Mouse (Mus musculus): ENCODE results near the gene Derl2. TPM values are rescaled to one million over a fixed set of nuclear protein-coding genes. Genes with fewer than 3 reads are reported as not detected.

The Derl2 gene
- polyA plus RNA-seq, 1 experiment = 14.1 TPM

GRCm38 (mm10) chr11:71001167-71001566 is 18.5 kb downstream of the Derl2 start:
- DNase-seq = no peak
- no peak overlapping the region for H3K4me3 ChIP-seq (ENCODE audit: control insufficient read depth, insufficient read depth, low read length)
- H3K27me3 ChIP-seq (ENCODE audit: control insufficient read depth, insufficient read depth, low read length) = no peaks in the 10 kb centered on the region
- H3K36me3 ChIP-seq (ENCODE audit: control insufficient read depth, insufficient read depth, low read length) = peaks cover 6% of the 10 kb centered on the region
- WGBS = 92% methylated on average over 4 of the region's 4 CpGs
- H3K4me1 ChIP-seq (replicated peaks; ENCODE audit: control insufficient read depth, insufficient read depth, low read length) = peaks cover 8% of the 10 kb centered on the region; the same call in 1 of the 2 replicates
- TF ChIP-seq CTCF (IDR thresholded peaks at IDR 0.05; ENCODE audit: borderline replicate concordance, control insufficient read depth, extremely low read depth, insufficient read depth, low read length, poor library complexity) (no peak), POLR2A (IDR thresholded peaks at IDR 0.05; ENCODE audit: control insufficient read depth, extremely low read depth, insufficient read depth, low read length, poor library complexity) (no peak)
- no peak overlapping the region for H3K27ac ChIP-seq (ENCODE audit: control insufficient read depth, insufficient read depth, low read length)

GRCm38 (mm10) chr11:70982557-70983228 is 36.9 kb downstream of the Derl2 start, which contains the start of gene C1qbp:
C1qbp (minus strand) TSS chr11:70983026.
- no peak within 1 kb of the TSS for H3K27ac ChIP-seq (ENCODE audit: control insufficient read depth, insufficient read depth, low read length)
- H3K4me1 ChIP-seq (replicated peaks; ENCODE audit: control insufficient read depth, insufficient read depth, low read length) = peaks cover 6% of the 10 kb centered on the region; the same call in 1 of the 2 replicates
- H3K27me3 ChIP-seq (ENCODE audit: control insufficient read depth, insufficient read depth, low read length) = no peaks in the 10 kb centered on the region
- H3K36me3 ChIP-seq (ENCODE audit: control insufficient read depth, insufficient read depth, low read length) = peaks cover 27% of the 10 kb centered on the region
- peak within 1 kb of the TSS; percentile 75 for H3K4me3 ChIP-seq (ENCODE audit: control insufficient read depth, insufficient read depth, low read length)
- TF ChIP-seq POLR2A (IDR thresholded peaks at IDR 0.05; ENCODE audit: control insufficient read depth, extremely low read depth, insufficient read depth, low read length, poor library complexity) (no peak), CTCF (IDR thresholded peaks at IDR 0.05; ENCODE audit: borderline replicate concordance, control insufficient read depth, extremely low read depth, insufficient read depth, low read length, poor library complexity) (peak; percentile 99)
- WGBS = under 1% methylated on average over 64 of the region's 64 CpGs
- peak; percentile 94 for DNase-seq

- peaks cover 31% of the 10 kb centered on the region for H3K36me3 ChIP-seq (ENCODE audit: control insufficient read depth, insufficient read depth, low read length)
These were observed 37.6 kb downstream of the Derl2 start for GRCm38 (mm10) chr11:70982030-70982429.

GRCm38 (mm10) chr11:70980751-70981510 is 38.7 kb downstream of the Derl2 start:
- 94% methylated on average over 14 of the region's 14 CpGs for WGBS
- Histone ChIP-seq H3K4me1 (replicated peaks; ENCODE audit: control insufficient read depth, insufficient read depth, low read length) (peaks cover 6% of the 10 kb centered on the region; the same call in 1 of the 2 replicates), H3K27me3 (ENCODE audit: control insufficient read depth, insufficient read depth, low read length) (no peaks in the 10 kb centered on the region), H3K36me3 (ENCODE audit: control insufficient read depth, insufficient read depth, low read length) (peaks cover 30% of the 10 kb centered on the region), H3K4me3 (ENCODE audit: control insufficient read depth, insufficient read depth, low read length) (no peak overlapping the region), H3K27ac (ENCODE audit: control insufficient read depth, insufficient read depth, low read length) (no peak overlapping the region)
- no peak for DNase-seq
- TF ChIP-seq CTCF (IDR thresholded peaks at IDR 0.05; ENCODE audit: borderline replicate concordance, control insufficient read depth, extremely low read depth, insufficient read depth, low read length, poor library complexity) (no peak), POLR2A (IDR thresholded peaks at IDR 0.05; ENCODE audit: control insufficient read depth, extremely low read depth, insufficient read depth, low read length, poor library complexity) (no peak)

More at GRCm38 (mm10) chr11:70982030-70982429, 37.6 kb downstream of the Derl2 start:
- WGBS = 8% methylated on average over 12 of the region's 12 CpGs
- no peak overlapping the region for H3K27ac ChIP-seq (ENCODE audit: control insufficient read depth, insufficient read depth, low read length)
- no peaks in the 10 kb centered on the region for H3K27me3 ChIP-seq (ENCODE audit: control insufficient read depth, insufficient read depth, low read length)
- H3K4me1 ChIP-seq (replicated peaks; ENCODE audit: control insufficient read depth, insufficient read depth, low read length) = peaks cover 6% of the 10 kb centered on the region; the same call in 1 of the 2 replicates
- no peak for TF ChIP-seq POLR2A (IDR thresholded peaks at IDR 0.05; ENCODE audit: control insufficient read depth, extremely low read depth, insufficient read depth, low read length, poor library complexity)
- no peak for TF ChIP-seq CTCF (IDR thresholded peaks at IDR 0.05; ENCODE audit: borderline replicate concordance, control insufficient read depth, extremely low read depth, insufficient read depth, low read length, poor library complexity)
- no peak for DNase-seq
- peak overlapping the region; percentile 22; the same call in 1 of the 2 replicates for H3K4me3 ChIP-seq (ENCODE audit: control insufficient read depth, insufficient read depth, low read length)

- 93% methylated on average over 6 of the region's 6 CpGs for WGBS
- H3K27ac ChIP-seq (ENCODE audit: control insufficient read depth, insufficient read depth, low read length) = no peak overlapping the region
These were observed 39.4 kb downstream of the Derl2 start for GRCm38 (mm10) chr11:70980232-70980631.

GRCm38 (mm10) chr11:70977293-70977692 is 42.3 kb downstream of the Derl2 start:
- TF ChIP-seq CTCF (IDR thresholded peaks at IDR 0.05; ENCODE audit: borderline replicate concordance, control insufficient read depth, extremely low read depth, insufficient read depth, low read length, poor library complexity) = no peak
- no peak for TF ChIP-seq POLR2A (IDR thresholded peaks at IDR 0.05; ENCODE audit: control insufficient read depth, extremely low read depth, insufficient read depth, low read length, poor library complexity)
- H3K36me3 ChIP-seq (ENCODE audit: control insufficient read depth, insufficient read depth, low read length) = peaks cover 44% of the 10 kb centered on the region
- WGBS = 94% methylated on average over 6 of the region's 6 CpGs
- DNase-seq = no peak
- H3K27ac ChIP-seq (ENCODE audit: control insufficient read depth, insufficient read depth, low read length) = no peak overlapping the region
- no peaks in the 10 kb centered on the region for H3K27me3 ChIP-seq (ENCODE audit: control insufficient read depth, insufficient read depth, low read length)
- no peak overlapping the region for H3K4me3 ChIP-seq (ENCODE audit: control insufficient read depth, insufficient read depth, low read length)
- peaks cover 4% of the 10 kb centered on the region; the same call in 1 of the 2 replicates for H3K4me1 ChIP-seq (replicated peaks; ENCODE audit: control insufficient read depth, insufficient read depth, low read length)

More at GRCm38 (mm10) chr11:70980232-70980631, 39.4 kb downstream of the Derl2 start:
- H3K27me3 ChIP-seq (ENCODE audit: control insufficient read depth, insufficient read depth, low read length) = no peaks in the 10 kb centered on the region
- TF ChIP-seq POLR2A (IDR thresholded peaks at IDR 0.05; ENCODE audit: control insufficient read depth, extremely low read depth, insufficient read depth, low read length, poor library complexity) = no peak
- TF ChIP-seq CTCF (IDR thresholded peaks at IDR 0.05; ENCODE audit: borderline replicate concordance, control insufficient read depth, extremely low read depth, insufficient read depth, low read length, poor library complexity) = no peak
- H3K36me3 ChIP-seq (ENCODE audit: control insufficient read depth, insufficient read depth, low read length) = peaks cover 37% of the 10 kb centered on the region
- DNase-seq = no peak
- H3K4me3 ChIP-seq (ENCODE audit: control insufficient read depth, insufficient read depth, low read length) = no peak overlapping the region
- H3K4me1 ChIP-seq (replicated peaks; ENCODE audit: control insufficient read depth, insufficient read depth, low read length) = peaks cover 6% of the 10 kb centered on the region; the same call in 1 of the 2 replicates
